Mouse (Mus musculus) heart, embryonic 11.5 days (tissue): Measurements from ENCODE around the gene Pgam5. TPM values are rescaled to one million over a fixed set of nuclear protein-coding genes. Genes with fewer than 3 reads are reported as not detected.

ENCODE experiments used
- ATAC-seq: fragments of 200-750 bp; cut with Nextera tagmentation; replicated peaks from 2 replicates; pipeline ENCODE4 v1.8.0; 2017; ENCODE audit warnings: moderate library complexity; ENCODE audit not compliant: insufficient number of reproducible peaks, low FRiP score, low TSS enrichment
- H3K27ac ChIP-seq: fragments of 300-500 bp; sonication (generic); 2 replicates; pipeline ENCODE4 v1.5.1; 2014; ENCODE audit warnings: mild to moderate bottlenecking, low read depth, low read length
- H3K27me3 ChIP-seq: fragments of 300-500 bp; sonication (generic); 2 replicates; pipeline ENCODE4 v1.6.1; 2014; ENCODE audit warnings: mild to moderate bottlenecking, low read length, mixed read lengths; ENCODE audit not compliant: control insufficient read depth, insufficient read depth
- H3K36me3 ChIP-seq: fragments of 300-500 bp; sonication (generic); 2 replicates; pipeline ENCODE4 v1.6.1; 2014; ENCODE audit warnings: mild to moderate bottlenecking, low read length, moderate library complexity, mixed read lengths; ENCODE audit not compliant: control insufficient read depth, insufficient read depth
- H3K4me1 ChIP-seq: fragments of 300-500 bp; sonication (generic); 2 replicates; pipeline ENCODE4 v1.6.1; 2014; ENCODE audit warnings: low read length; ENCODE audit not compliant: control insufficient read depth, insufficient read depth
- H3K4me2 ChIP-seq: fragments of 300-500 bp; sonication (generic); 2 replicates; pipeline ENCODE4 v1.6.1; 2014; ENCODE audit warnings: mild to moderate bottlenecking, moderate library complexity
- H3K4me3 ChIP-seq: fragments of 300-500 bp; sonication (generic); 2 replicates; pipeline ENCODE4 v1.5.1; 2014; ENCODE audit warnings: low read depth, low read length
- H3K9ac ChIP-seq: fragments of 300-500 bp; sonication (generic); 2 replicates; pipeline ENCODE4 v1.6.1; 2014; ENCODE audit warnings: mild to moderate bottlenecking, low read depth, low read length, moderate library complexity
- H3K9me3 ChIP-seq: fragments of 300-500 bp; sonication (generic); replicated peaks from 2 replicates; pipeline ENCODE4 v1.6.1; 2016; ENCODE audit warnings: low read length; ENCODE audit not compliant: control insufficient read depth
- WGBS: fragments of 180-500 bp; shearing (Covaris S2); extraction: QIAGEN DNeasy Blood & Tissue Kit; methylation state at CpG from one replicate; pipeline ENCODE4 v1.1.7; 2014; ENCODE audit not compliant: insufficient replicate concordance; 5-methylcytosine and 5-hydroxymethylcytosine counted together
- polyA plus RNA-seq: library from polyadenylated mRNA; unstranded; fragments of >200 nt; fragmentation: Nextera tagmentation; extraction: Ambion mirVana; gene quantifications from 2 replicates; pipeline ENCODE4 v1.2.1, GENCODE M21; 2014

Pgam5 gene
- polyA plus RNA-seq, 1 experiment from 2014 or later, result 55.4 TPM

DNA sequence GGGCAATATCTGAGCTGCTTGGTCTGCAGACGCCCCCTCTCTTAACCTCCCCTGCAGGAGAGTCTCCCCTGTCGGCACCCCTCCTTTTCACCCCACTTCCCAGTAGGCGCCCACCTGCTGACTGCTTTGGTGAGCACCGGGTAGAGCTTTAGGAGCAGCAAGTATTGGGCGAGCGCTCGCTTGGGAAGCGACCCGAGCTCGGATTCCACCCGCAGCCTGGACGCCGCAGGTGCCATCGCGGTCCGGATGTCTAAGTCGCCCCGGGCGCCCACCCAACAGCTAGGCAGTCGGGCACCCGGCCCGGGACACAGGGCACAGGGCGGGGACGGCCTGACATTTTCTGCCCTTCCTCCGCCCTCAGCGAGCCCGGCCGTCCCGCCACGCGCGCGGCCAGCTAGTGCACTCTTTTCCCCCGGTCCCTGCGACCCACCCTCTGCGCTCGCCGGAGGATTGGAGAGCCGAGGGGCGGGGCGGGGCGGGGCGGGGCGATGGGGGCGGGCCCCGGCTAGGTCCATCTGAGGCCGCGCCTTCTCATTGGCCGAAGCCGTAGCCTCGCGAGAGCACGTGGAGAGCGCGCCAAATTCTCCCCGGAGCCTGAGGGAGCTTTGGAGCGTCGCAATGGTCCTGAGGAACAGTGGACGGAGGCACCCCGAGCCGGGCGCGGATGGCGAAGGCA is 16.2 kb upstream of the Pgam5 start, which contains the start of the genes Pxmp2 and Pole:
TSS of gene Pxmp2 (minus strand) at position 417 of the 676 bp plus-strand sequence.
TSS of gene Pole (plus strand) at position 537 of the 676 bp plus-strand sequence.
- Histone ChIP-seq H3K4me1 (0 out of 2 replicates have a peak, but pooled peaks cover 4% of the 10 kb centered on the region), H3K4me3 (peak within 1 kb of the TSS; percentile 66), H3K9me3 (no peaks in the 10 kb centered on the region), H3K4me2 (peak within 1 kb of the TSS; percentile 94), H3K9ac (peak within 1 kb of the TSS; percentile 83), H3K27ac (peak within 1 kb of the TSS; percentile 58; the same call in 1 of the 2 replicates), H3K27me3 (no peaks in the 10 kb centered on the region), H3K36me3 (peaks cover under 1% of the 10 kb centered on the region; the same call in 1 of the 2 replicates)
- peak; percentile 98 for ATAC-seq
- under 1% methylated on average over 63 of the region's 64 CpGs for WGBS

DNA sequence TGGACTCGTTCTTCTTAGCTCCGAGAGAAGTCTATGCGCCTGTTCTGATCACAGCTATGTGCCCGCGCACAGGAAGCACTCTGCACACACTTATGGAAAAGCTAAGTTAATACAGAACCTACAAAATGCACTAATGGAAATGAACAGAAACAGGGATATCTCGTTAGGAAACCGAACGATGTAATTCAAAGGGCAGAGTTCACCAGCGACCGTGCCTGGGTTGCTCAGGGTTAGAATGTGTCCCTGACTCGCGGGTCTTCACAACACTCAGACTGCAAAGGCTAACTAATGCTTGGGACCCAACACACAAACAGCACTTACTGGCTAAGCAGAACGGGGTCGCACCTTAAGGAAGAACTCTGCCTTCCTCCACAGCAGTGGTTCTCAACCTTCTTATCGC is 15.4 kb upstream of the Pgam5 start:
- H3K27ac ChIP-seq, result no peak overlapping the region
- WGBS, result 3% methylated on average over 15 of the region's 15 CpGs
- peak overlapping the region; percentile 94 for H3K4me2 ChIP-seq
- peak overlapping the region; percentile 66 for H3K4me3 ChIP-seq
- H3K27me3 ChIP-seq, result no peaks in the 10 kb centered on the region
- no peaks in the 10 kb centered on the region for H3K9me3 ChIP-seq
- 0 out of 2 replicates have a peak, but pooled peaks cover 4% of the 10 kb centered on the region for H3K4me1 ChIP-seq
- peak overlapping the region; percentile 73 for H3K9ac ChIP-seq
- no peaks in the 10 kb centered on the region for H3K36me3 ChIP-seq
- no peak for ATAC-seq

DNA sequence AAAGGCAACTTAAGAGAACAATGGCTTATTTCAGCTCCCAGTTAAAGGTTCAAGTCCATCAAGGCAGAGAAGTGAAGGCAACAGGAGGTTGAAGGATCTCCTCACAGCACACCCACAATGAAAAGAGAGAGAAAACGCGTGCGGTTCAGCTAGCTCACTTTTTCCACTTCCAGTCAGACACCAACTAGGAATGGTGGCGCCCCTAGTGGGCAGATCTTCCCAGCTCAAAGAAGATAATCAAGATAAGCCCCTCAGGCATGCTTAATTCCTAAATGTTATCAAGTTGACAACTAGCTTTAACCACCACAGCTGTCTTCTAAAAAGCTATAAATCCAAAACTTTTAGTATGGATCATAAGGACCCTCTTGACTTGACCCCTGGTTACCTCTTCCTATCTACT is 14.8 kb upstream of the Pgam5 start:
- H3K9ac ChIP-seq, result no peak overlapping the region
- 10% methylated on average over 4 of the region's 4 CpGs for WGBS

DNA sequence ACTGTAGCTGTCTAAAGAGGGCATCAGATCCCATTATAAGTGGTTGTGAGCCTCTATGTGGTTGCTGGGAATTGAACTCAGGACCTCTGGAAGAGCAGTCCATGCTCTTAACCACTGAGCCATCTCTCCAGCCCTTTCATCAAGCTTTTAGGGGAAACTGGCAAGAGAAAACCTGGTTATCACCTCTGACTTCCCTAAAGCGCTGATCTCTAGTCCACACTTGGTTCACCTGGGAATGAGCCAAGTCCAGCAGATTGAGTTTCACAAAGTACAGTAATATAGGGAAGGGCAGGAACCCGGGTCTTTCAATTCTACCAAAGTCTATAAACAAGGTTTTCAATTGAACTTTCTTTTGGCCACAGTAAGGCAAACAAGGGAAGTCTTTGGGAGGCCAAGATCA is 12.3 kb upstream of the Pgam5 start:
- no peak overlapping the region for H3K9ac ChIP-seq
- 81% methylated on average over 2 of the region's 2 CpGs for WGBS
- H3K36me3 ChIP-seq, result no peaks in the 10 kb centered on the region
- H3K4me1 ChIP-seq, result 0 out of 2 replicates have a peak, but pooled peaks cover 4% of the 10 kb centered on the region
- no peaks in the 10 kb centered on the region for H3K9me3 ChIP-seq
- H3K4me2 ChIP-seq, result no peak overlapping the region
- H3K27me3 ChIP-seq, result no peaks in the 10 kb centered on the region
- ATAC-seq, result no peak
- no peak overlapping the region for H3K4me3 ChIP-seq
- H3K27ac ChIP-seq, result no peak overlapping the region

More for the DNA sequence above, 14.8 kb upstream of the Pgam5 start:
- Histone ChIP-seq H3K27me3 (no peaks in the 10 kb centered on the region), H3K27ac (no peak overlapping the region), H3K36me3 (no peaks in the 10 kb centered on the region), H3K9me3 (no peaks in the 10 kb centered on the region), H3K4me1 (0 out of 2 replicates have a peak, but pooled peaks cover 4% of the 10 kb centered on the region), H3K4me3 (peak overlapping the region; percentile 66), H3K4me2 (peak overlapping the region; percentile 94)
- no peak for ATAC-seq

DNA sequence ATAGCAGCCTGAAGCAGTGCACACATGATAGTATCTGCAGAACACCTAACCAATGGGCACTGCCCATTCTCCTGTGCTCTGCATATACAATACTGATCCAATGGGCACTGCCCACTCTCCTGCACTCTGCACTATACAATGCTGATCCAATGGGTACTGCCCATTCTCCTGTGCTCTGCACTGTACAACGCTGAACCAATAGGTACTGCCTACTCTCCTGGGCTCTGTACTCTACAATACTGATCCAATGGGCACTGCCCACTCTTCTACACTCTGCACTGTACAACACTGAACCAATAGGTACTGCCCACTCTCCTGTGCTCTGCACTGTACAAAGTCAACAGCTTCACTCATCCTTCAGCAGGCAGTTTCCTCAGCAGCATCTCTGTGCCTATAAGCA is 7.2 kb upstream of the Pgam5 start:
- no peaks in the 10 kb centered on the region for H3K4me1 ChIP-seq
- no peak overlapping the region for H3K27ac ChIP-seq
- H3K4me3 ChIP-seq, result no peak overlapping the region
- no peak overlapping the region for H3K4me2 ChIP-seq
- 94% methylated on average over 1 of the region's 1 CpGs for WGBS
- no peaks in the 10 kb centered on the region for H3K36me3 ChIP-seq
- no peaks in the 10 kb centered on the region for H3K27me3 ChIP-seq
- no peaks in the 10 kb centered on the region for H3K9me3 ChIP-seq
- no peak overlapping the region for H3K9ac ChIP-seq
- no peak; the same call in 1 of the 2 replicates for ATAC-seq

DNA sequence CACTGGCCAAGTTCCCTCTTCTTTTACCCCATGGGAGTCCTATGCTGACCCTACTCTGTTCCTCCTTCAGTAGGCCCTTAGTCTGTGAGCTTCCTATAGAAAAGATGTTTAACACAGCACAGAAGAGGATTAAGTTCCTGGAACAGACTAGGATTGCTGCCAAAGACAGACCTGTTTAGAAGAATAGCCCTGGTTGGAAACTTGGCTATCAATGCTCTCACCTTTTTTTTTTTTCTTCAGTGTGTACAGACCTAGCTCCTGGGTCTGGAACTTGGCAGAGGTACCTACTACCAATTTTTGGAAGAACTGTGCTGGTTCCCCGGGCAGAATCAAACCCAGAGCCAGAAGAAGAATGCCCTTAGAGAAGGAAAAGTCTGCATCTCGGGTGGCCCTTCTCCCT is 6.7 kb upstream of the Pgam5 start:
- WGBS, result 61% methylated on average over 2 of the region's 2 CpGs
- no peaks in the 10 kb centered on the region for H3K9me3 ChIP-seq
- no peaks in the 10 kb centered on the region for H3K4me1 ChIP-seq
- no peak for ATAC-seq
- no peak overlapping the region for H3K9ac ChIP-seq
- no peak overlapping the region for H3K4me2 ChIP-seq
- H3K27me3 ChIP-seq, result no peaks in the 10 kb centered on the region
- no peaks in the 10 kb centered on the region for H3K36me3 ChIP-seq
- no peak overlapping the region for H3K4me3 ChIP-seq
- no peak overlapping the region for H3K27ac ChIP-seq

DNA sequence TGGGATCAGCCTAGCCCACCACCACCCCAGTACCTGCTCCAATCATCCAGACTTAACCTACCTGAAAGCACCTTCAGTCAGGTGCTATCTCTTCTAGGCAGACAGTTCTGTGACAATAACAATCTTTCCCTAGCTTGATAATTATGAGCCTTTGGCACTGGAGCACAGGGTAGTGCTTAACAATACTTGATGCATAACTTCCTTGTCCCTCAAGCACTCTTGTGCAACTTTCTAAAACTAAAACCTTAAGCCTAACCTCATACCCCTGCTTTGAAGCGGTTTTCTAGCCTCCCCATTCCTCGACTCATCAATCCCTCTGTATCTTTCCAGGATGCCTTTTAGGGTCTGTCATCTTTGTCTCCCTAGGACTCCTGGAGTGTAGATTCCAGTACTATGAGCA is 5.1 kb upstream of the Pgam5 start:
- H3K4me3 ChIP-seq, result no peak overlapping the region
- ATAC-seq, result no peak
- no peaks in the 10 kb centered on the region for H3K4me1 ChIP-seq
- H3K36me3 ChIP-seq, result no peaks in the 10 kb centered on the region
- WGBS, result 48% methylated on average over 2 of the region's 2 CpGs
- no peak overlapping the region for H3K4me2 ChIP-seq
- no peak overlapping the region for H3K27ac ChIP-seq
- H3K27me3 ChIP-seq, result no peaks in the 10 kb centered on the region
- no peak overlapping the region for H3K9ac ChIP-seq
- H3K9me3 ChIP-seq, result no peaks in the 10 kb centered on the region

DNA sequence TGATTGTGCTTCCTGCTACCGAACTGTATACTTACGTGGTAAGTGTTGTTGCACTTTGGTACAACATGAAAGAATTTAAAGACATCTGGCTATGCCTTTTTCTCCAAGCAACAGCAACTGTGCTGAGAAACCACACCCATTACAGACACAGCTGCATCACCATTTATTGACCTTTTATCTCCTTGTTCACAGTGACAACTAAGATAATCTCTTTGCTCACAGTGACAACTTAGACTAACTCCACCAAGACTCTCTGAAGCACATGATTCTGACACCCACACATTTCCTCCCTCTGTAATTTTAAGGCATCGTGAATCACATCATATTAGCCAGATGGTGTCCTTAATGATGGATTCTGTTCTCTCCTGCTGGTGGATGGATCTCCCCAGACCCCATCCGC is 4.4 kb upstream of the Pgam5 start:
- Histone ChIP-seq H3K4me3 (no peak overlapping the region), H3K27ac (no peak overlapping the region), H3K36me3 (no peaks in the 10 kb centered on the region), H3K27me3 (no peaks in the 10 kb centered on the region), H3K9ac (no peak overlapping the region), H3K9me3 (no peaks in the 10 kb centered on the region), H3K4me1 (no peaks in the 10 kb centered on the region; the same call in 1 of the 2 replicates), H3K4me2 (no peak overlapping the region)
- WGBS, result 72% methylated on average over 4 of the region's 4 CpGs
- ATAC-seq, result no peak

DNA sequence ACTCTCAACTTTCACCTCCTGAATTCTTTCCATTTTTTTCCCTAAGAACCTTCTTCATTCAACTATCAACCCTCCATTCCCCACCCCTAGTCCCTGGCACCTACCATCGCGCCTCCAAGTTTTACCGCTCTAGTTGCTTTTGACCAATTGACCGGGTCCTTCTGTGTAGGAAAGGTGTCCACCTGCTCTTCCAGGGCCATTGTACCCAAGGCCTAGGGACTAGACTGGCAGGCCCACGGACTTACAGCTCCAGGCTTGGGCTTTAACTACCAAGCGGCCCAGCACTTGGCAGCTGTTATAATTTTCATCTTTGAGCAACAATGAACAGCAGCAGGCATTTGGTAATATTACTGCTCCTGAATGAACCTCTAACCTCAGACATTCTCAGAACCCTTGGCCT is 529 bp upstream of the Pgam5 start:
- Histone ChIP-seq H3K27me3 (no peaks in the 10 kb centered on the region), H3K27ac (no peak overlapping the region), H3K9ac (no peak overlapping the region), H3K4me3 (no peak overlapping the region), H3K9me3 (no peaks in the 10 kb centered on the region), H3K4me1 (peaks cover 5% of the 10 kb centered on the region), H3K4me2 (no peak overlapping the region), H3K36me3 (peaks cover 15% of the 10 kb centered on the region)
- ATAC-seq, result no peak
- WGBS, result 87% methylated on average over 6 of the region's 6 CpGs
